ENCODE assay signal across 15 mouse cellular contexts in genomic region chr1:135637574-135638008, GRCm38 (mm10). TPM values are rescaled to one million over a fixed set of nuclear protein-coding genes. Genes with fewer than 3 reads are reported as not detected.
A peak's percentile ranks its signal among the peaks of the same experiment; 100 is the strongest.
DNase-seq lines count a peak whose midpoint lies in the region; ATAC-seq lines count a peak whose summit lies in the region.
"Had no signal": no experiment of that assay in that cellular context is flagged by ENCODE, and none has a peak within 500 bp of the region (broad histone marks: within the 10 kb centered on the region; RNA-seq: fewer than 3 reads in every experiment).

No protein-coding gene starts in this region.

- intact Hi-C loops in heart, postnatal 10 days (cut with DNase I): loop anchor here (2.0 kb wide), 1 partner anchor 19 kb away; no protein-coding TSS in a partner anchor

- H3K4me3 ChIP-seq in forebrain, embryonic 13.5 days: no peak overlapping the region
- H3K4me3 ChIP-seq in forebrain, embryonic 10.5 days: no peak overlapping the region
- no peak overlapping the region for H3K4me3 ChIP-seq in neural tube, embryonic 13.5 days
- H3K4me3 ChIP-seq in neural tube, embryonic 15.5 days (replicated peaks): no peak overlapping the region
- no peak overlapping the region for H3K4me3 ChIP-seq in hindbrain, embryonic 14.5 days (replicated peaks; ENCODE audit: low read length)
- H3K4me3 ChIP-seq: embryonic facial prominence, embryonic 12.5 days; heart, embryonic 13.5 days; limb, embryonic 13.5 days had no signal

- ATAC-seq in forebrain, embryonic 13.5 days: peak; percentile 80
- ATAC-seq in neural tube, embryonic 13.5 days (ENCODE audit: low read depth): peak; percentile 34
- no peak; the same call in 1 of the 2 replicates for ATAC-seq in neural tube, embryonic 15.5 days (ENCODE audit: low FRiP score)
- ATAC-seq in hindbrain, embryonic 14.5 days (ENCODE audit: low FRiP score): 0 out of 2 replicates have a peak, but pooled peaks have one; percentile 34

- H3K9me3 ChIP-seq in forebrain, embryonic 13.5 days (replicated peaks): no peaks in the 10 kb centered on the region
- no peaks in the 10 kb centered on the region for H3K9me3 ChIP-seq in forebrain, embryonic 10.5 days
- H3K9me3 ChIP-seq in neural tube, embryonic 13.5 days: no peaks in the 10 kb centered on the region
- H3K9me3 ChIP-seq in neural tube, embryonic 15.5 days (replicated peaks): no peaks in the 10 kb centered on the region
- no peaks in the 10 kb centered on the region for H3K9me3 ChIP-seq in hindbrain, embryonic 14.5 days (ENCODE audit: control insufficient read depth, low read length)
- H3K9me3 ChIP-seq: embryonic facial prominence, embryonic 12.5 days; heart, embryonic 13.5 days; limb, embryonic 13.5 days had no signal

- no peak overlapping the region; the same call in 1 of the 2 replicates for H3K27ac ChIP-seq in forebrain, embryonic 13.5 days
- no peak overlapping the region for H3K27ac ChIP-seq in forebrain, embryonic 10.5 days
- H3K27ac ChIP-seq in neural tube, embryonic 13.5 days (replicated peaks): peak overlapping the region; percentile 76
- H3K27ac ChIP-seq in neural tube, embryonic 15.5 days (replicated peaks): no peak overlapping the region
- H3K27ac ChIP-seq in hindbrain, embryonic 14.5 days: 0 out of 2 replicates have a peak overlapping the region, but pooled peaks have one; percentile 51
- H3K27ac ChIP-seq: embryonic facial prominence, embryonic 12.5 days; limb, embryonic 13.5 days had no signal

- no peaks in the 10 kb centered on the region for H3K36me3 ChIP-seq in forebrain, embryonic 13.5 days (ENCODE audit: poor library complexity, severe bottlenecking)
- H3K36me3 ChIP-seq in forebrain, embryonic 10.5 days (replicated peaks): no peaks in the 10 kb centered on the region
- no peaks in the 10 kb centered on the region for H3K36me3 ChIP-seq in neural tube, embryonic 13.5 days
- H3K36me3 ChIP-seq in neural tube, embryonic 15.5 days: no peaks in the 10 kb centered on the region
- no peaks in the 10 kb centered on the region for H3K36me3 ChIP-seq in hindbrain, embryonic 14.5 days (replicated peaks; ENCODE audit: control insufficient read depth, insufficient read depth)
- H3K36me3 ChIP-seq: embryonic facial prominence, embryonic 12.5 days; heart, embryonic 13.5 days; limb, embryonic 13.5 days had no signal

- H3K27me3 ChIP-seq in forebrain, embryonic 13.5 days: no peaks in the 10 kb centered on the region
- no peaks in the 10 kb centered on the region for H3K27me3 ChIP-seq in forebrain, embryonic 10.5 days (ENCODE audit: poor library complexity, severe bottlenecking)
- no peaks in the 10 kb centered on the region for H3K27me3 ChIP-seq in neural tube, embryonic 13.5 days
- no peaks in the 10 kb centered on the region for H3K27me3 ChIP-seq in neural tube, embryonic 15.5 days (replicated peaks)
- no peaks in the 10 kb centered on the region for H3K27me3 ChIP-seq in hindbrain, embryonic 14.5 days (ENCODE audit: control insufficient read depth, insufficient read depth, low read length)
- H3K27me3 ChIP-seq: embryonic facial prominence, embryonic 12.5 days; heart, embryonic 13.5 days; limb, embryonic 13.5 days had no signal

- H3K4me1 ChIP-seq in forebrain, embryonic 13.5 days: peaks cover 29% of the 10 kb centered on the region
- H3K4me1 ChIP-seq in forebrain, embryonic 10.5 days: peaks cover 32% of the 10 kb centered on the region
- H3K4me1 ChIP-seq in neural tube, embryonic 13.5 days (replicated peaks): peaks cover 59% of the 10 kb centered on the region
- peaks cover 32% of the 10 kb centered on the region for H3K4me1 ChIP-seq in neural tube, embryonic 15.5 days
- H3K4me1 ChIP-seq in hindbrain, embryonic 14.5 days (replicated peaks; ENCODE audit: control insufficient read depth, insufficient read depth, low read length): peaks cover 20% of the 10 kb centered on the region; the same call in 1 of the 2 replicates

- 10% methylated on average over 3 of the region's 3 CpGs for WGBS in forebrain, embryonic 13.5 days
- 23% methylated on average over 3 of the region's 3 CpGs for WGBS in forebrain, embryonic 10.5 days
- WGBS in neural tube, embryonic 13.5 days: 8% methylated on average over 3 of the region's 3 CpGs
- WGBS in neural tube, embryonic 15.5 days: 8% methylated on average over 3 of the region's 3 CpGs
- WGBS in hindbrain, embryonic 14.5 days: 3% methylated on average over 3 of the region's 3 CpGs

- no peak overlapping the region for H3K4me2 ChIP-seq in forebrain, embryonic 13.5 days
- H3K4me2 ChIP-seq in neural tube, embryonic 13.5 days: no peak overlapping the region
- no peak overlapping the region for H3K4me2 ChIP-seq in neural tube, embryonic 15.5 days
- H3K4me2 ChIP-seq in hindbrain, embryonic 14.5 days (replicated peaks): no peak overlapping the region
- H3K4me2 ChIP-seq: embryonic facial prominence, embryonic 12.5 days; heart, embryonic 13.5 days; limb, embryonic 13.5 days had no signal

- DNase-seq in forebrain, embryonic 10.5 days (ENCODE audit: extremely low spot score, low spot score): no peak
- no peak for DNase-seq in hindbrain, embryonic 14.5 days (ENCODE audit: low spot score)
- DNase-seq in adrenal gland, postnatal 4 days (ENCODE audit: low spot score in 2 of 2): no peak
- DNase-seq in heart, postnatal 10 days: no peak
- no peak for DNase-seq in kidney, adult 18-20 months
- DNase-seq: cerebellum, adult 9-10 months; kidney, adult 11 months; lung, adult 2 months; thymus, postnatal 36 days had no signal

- H3K9ac ChIP-seq in forebrain, embryonic 13.5 days: no peak overlapping the region
- no peak overlapping the region for H3K9ac ChIP-seq in neural tube, embryonic 13.5 days
- no peak overlapping the region for H3K9ac ChIP-seq in neural tube, embryonic 15.5 days (replicated peaks)
- H3K9ac ChIP-seq in hindbrain, embryonic 14.5 days: no peak overlapping the region
- H3K9ac ChIP-seq: embryonic facial prominence, embryonic 12.5 days; heart, embryonic 13.5 days; limb, embryonic 13.5 days had no signal

RNA-seq across cellular contexts. Expression of gene Nav1, which starts 30.5 kb away (rescaled TPM):
- polyA plus RNA-seq in forebrain, embryonic 13.5 days (2015; fragmentation: Nextera tagmentation; extraction: Ambion mirVana): 30.6 and 33.3 TPM in 2 replicates
- polyA plus RNA-seq in forebrain, embryonic 10.5 days (2016; fragmentation: Nextera tagmentation; extraction: Ambion mirVana): 25.3 and 28.4 TPM in 2 replicates
- polyA plus RNA-seq in neural tube, embryonic 13.5 days (2015; fragmentation: Nextera tagmentation; extraction: Ambion mirVana): 34.9 and 38.6 TPM in 2 replicates
- polyA plus RNA-seq in neural tube, embryonic 15.5 days (2015; fragmentation: Nextera tagmentation; extraction: Ambion mirVana): 40.8 and 44.1 TPM in 2 replicates
- polyA plus RNA-seq in hindbrain, embryonic 14.5 days (2014; fragmentation: Nextera tagmentation; extraction: Ambion mirVana): 56.2 and 60.2 TPM in 2 replicates
- 10 to 100 TPM; 37.2 to 41.6 TPM for total RNA-seq in adrenal gland, postnatal 4 days (2021)
- total RNA-seq in heart, postnatal 10 days (2021): 10 to 100 TPM; 34.3 to 42.8 TPM

Comparison
In these comparisons a context has a peak if more than half of its experiments do, and no peak if none do; other contexts are left out.
1. H3K27ac ChIP-seq: peak in neural tube, embryonic 13.5 days (single experiment) and hindbrain, embryonic 14.5 days (single experiment); none in forebrain, embryonic 13.5 days (single experiment), forebrain, embryonic 10.5 days (single experiment) and neural tube, embryonic 15.5 days (single experiment).